Mouse (Mus musculus) heart, embryonic 12.5 days (tissue): Measurements from ENCODE around the gene Sinhcaf. TPM values are rescaled to one million over a fixed set of nuclear protein-coding genes. Genes with fewer than 3 reads are reported as not detected.

Source experiments
- ATAC-seq: fragments of 200-750 bp; cut with Nextera tagmentation; 2 replicates; pipeline ENCODE4 v1.8.0; 2017; ENCODE audit warnings: moderate TSS enrichment, moderate library complexity; ENCODE audit not compliant: insufficient number of reproducible peaks, low FRiP score
- H3K27ac ChIP-seq: fragments of 300-500 bp; sonication (generic); 2 replicates; pipeline ENCODE4 v1.5.1; 2016; ENCODE audit warnings: mild to moderate bottlenecking, moderate library complexity; ENCODE audit not compliant: poor library complexity, severe bottlenecking
- H3K27me3 ChIP-seq: fragments of 300-500 bp; sonication (generic); replicated peaks from 2 replicates; pipeline ENCODE4 v1.6.1; 2016; ENCODE audit warnings: mild to moderate bottlenecking, moderate library complexity
- H3K36me3 ChIP-seq: fragments of 300-500 bp; sonication (generic); 2 replicates; pipeline ENCODE4 v1.6.1; 2016; ENCODE audit warnings: mild to moderate bottlenecking, moderate library complexity
- H3K4me1 ChIP-seq: fragments of 300-500 bp; sonication (generic); replicated peaks from 2 replicates; pipeline ENCODE4 v1.6.1; 2016; ENCODE audit warnings: mild to moderate bottlenecking
- H3K4me2 ChIP-seq: fragments of 300-500 bp; sonication (generic); 2 replicates; pipeline ENCODE4 v1.6.1; 2016; ENCODE audit warnings: mild to moderate bottlenecking, moderate library complexity
- H3K4me3 ChIP-seq: fragments of 300-500 bp; sonication (generic); 2 replicates; pipeline ENCODE4 v1.5.1; 2016; ENCODE audit warnings: mild to moderate bottlenecking
- H3K9ac ChIP-seq: fragments of 300-500 bp; sonication (generic); 2 replicates; pipeline ENCODE4 v1.6.1; 2016; ENCODE audit warnings: mild to moderate bottlenecking, moderate library complexity
- H3K9me3 ChIP-seq: fragments of 300-500 bp; sonication (generic); replicated peaks from 2 replicates; pipeline ENCODE4 v1.6.1; 2016; ENCODE audit warnings: mild to moderate bottlenecking, moderate library complexity
- WGBS: fragments of 180-500 bp; shearing (Covaris S2); methylation state at CpG from one replicate; pipeline ENCODE4 v1.1.7; 2016; 5-methylcytosine and 5-hydroxymethylcytosine counted together
- polyA plus RNA-seq: library from polyadenylated mRNA; unstranded; fragments of >200 nt; fragmentation: Nextera tagmentation; extraction: Ambion mirVana; gene quantifications from 2 replicates; pipeline ENCODE4 v1.2.1, GENCODE M21; 2016

Sinhcaf gene
- polyA plus RNA-seq, 1 experiment from 2014 or later: 95.6 TPM

GRCm38 (mm10) chr6:148972059-148972848 lies 26.0 kb upstream of the Sinhcaf start:
- Histone ChIP-seq H3K9me3 (no peaks in the 10 kb centered on the region), H3K4me3 (peak overlapping the region; percentile 9; the same call in 1 of the 2 replicates), H3K27ac (peak overlapping the region; percentile 74), H3K4me1 (peaks cover 21% of the 10 kb centered on the region), H3K27me3 (no peaks in the 10 kb centered on the region), H3K4me2 (peak overlapping the region; percentile 55), H3K9ac (no peak overlapping the region; the same call in 1 of the 2 replicates), H3K36me3 (no peaks in the 10 kb centered on the region)
- WGBS: 15% methylated on average over 9 of the region's 9 CpGs
- no peak for ATAC-seq

- Histone ChIP-seq H3K27me3 (no peaks in the 10 kb centered on the region), H3K4me2 (peak overlapping the region; percentile 55), H3K27ac (peak overlapping the region; percentile 74; the same call in 1 of the 2 replicates), H3K9me3 (no peaks in the 10 kb centered on the region), H3K9ac (no peak overlapping the region; the same call in 1 of the 2 replicates), H3K4me1 (peaks cover 21% of the 10 kb centered on the region), H3K36me3 (no peaks in the 10 kb centered on the region), H3K4me3 (peak overlapping the region; percentile 9; the same call in 1 of the 2 replicates)
- WGBS: 32% methylated on average over 9 of the region's 9 CpGs
- ATAC-seq: peak; percentile 41; the same call in 1 of the 2 replicates
Observed at GRCm38 (mm10) chr6:148971385-148971940, 25.2 kb upstream of the Sinhcaf start.

- H3K36me3 ChIP-seq: no peaks in the 10 kb centered on the region
Observed at GRCm38 (mm10) chr6:148961285-148961684, 15.0 kb upstream of the Sinhcaf start.

GRCm38 (mm10) chr6:148959540-148960238 lies 13.4 kb upstream of the Sinhcaf start:
- no peak overlapping the region for H3K4me3 ChIP-seq
- H3K4me1 ChIP-seq: peaks cover 11% of the 10 kb centered on the region
- H3K4me2 ChIP-seq: no peak overlapping the region
- H3K9me3 ChIP-seq: no peaks in the 10 kb centered on the region
- H3K27ac ChIP-seq: no peak overlapping the region
- no peak for ATAC-seq
- H3K36me3 ChIP-seq: no peaks in the 10 kb centered on the region
- whole genome bisulfite sequencing: 50% methylated on average over 4 of the region's 4 CpGs
- H3K9ac ChIP-seq: no peak overlapping the region
- no peaks in the 10 kb centered on the region for H3K27me3 ChIP-seq

More at GRCm38 (mm10) chr6:148961285-148961684, 15.0 kb upstream of the Sinhcaf start:
- WGBS: 24% methylated on average over 1 of the region's 1 CpGs
- no peak overlapping the region for H3K27ac ChIP-seq
- H3K27me3 ChIP-seq: no peaks in the 10 kb centered on the region
- H3K4me1 ChIP-seq: 0 out of 2 replicates have a peak, but pooled peaks cover 5% of the 10 kb centered on the region
- H3K4me3 ChIP-seq: no peak overlapping the region
- no peaks in the 10 kb centered on the region for H3K9me3 ChIP-seq
- no peak for ATAC-seq
- H3K4me2 ChIP-seq: no peak overlapping the region
- H3K9ac ChIP-seq: no peak overlapping the region

GRCm38 (mm10) chr6:148958712-148959111 lies 12.4 kb upstream of the Sinhcaf start:
- no peak overlapping the region for H3K27ac ChIP-seq
- WGBS: 93% methylated on average over 1 of the region's 1 CpGs
- H3K27me3 ChIP-seq: no peaks in the 10 kb centered on the region
- H3K4me2 ChIP-seq: no peak overlapping the region
- peaks cover 11% of the 10 kb centered on the region for H3K4me1 ChIP-seq
- no peak overlapping the region for H3K9ac ChIP-seq
- H3K9me3 ChIP-seq: no peaks in the 10 kb centered on the region
- ATAC-seq: no peak
- H3K4me3 ChIP-seq: no peak overlapping the region
- no peaks in the 10 kb centered on the region for H3K36me3 ChIP-seq

GRCm38 (mm10) chr6:148957046-148957445 lies 10.8 kb upstream of the Sinhcaf start:
- no peak for ATAC-seq
- H3K9ac ChIP-seq: no peak overlapping the region
- H3K4me3 ChIP-seq: no peak overlapping the region
- H3K36me3 ChIP-seq: no peaks in the 10 kb centered on the region
- no peak overlapping the region for H3K4me2 ChIP-seq
- H3K27ac ChIP-seq: no peak overlapping the region
- peaks cover 11% of the 10 kb centered on the region for H3K4me1 ChIP-seq
- WGBS: 86% methylated on average over 3 of the region's 3 CpGs
- H3K27me3 ChIP-seq: no peaks in the 10 kb centered on the region
- no peaks in the 10 kb centered on the region for H3K9me3 ChIP-seq

GRCm38 (mm10) chr6:148955641-148956420 lies 9.6 kb upstream of the Sinhcaf start:
- Histone ChIP-seq H3K9ac (no peak overlapping the region), H3K4me2 (no peak overlapping the region), H3K4me3 (no peak overlapping the region), H3K27ac (no peak overlapping the region), H3K36me3 (no peaks in the 10 kb centered on the region), H3K27me3 (no peaks in the 10 kb centered on the region), H3K9me3 (no peaks in the 10 kb centered on the region), H3K4me1 (peaks cover 11% of the 10 kb centered on the region)
- ATAC-seq: peak; percentile 59; the same call in 1 of the 2 replicates

- Histone ChIP-seq H3K27me3 (no peaks in the 10 kb centered on the region), H3K36me3 (peaks cover 4% of the 10 kb centered on the region), H3K27ac (peak overlapping the region; percentile 72), H3K9me3 (no peaks in the 10 kb centered on the region), H3K4me2 (peak overlapping the region; percentile 82), H3K9ac (peak overlapping the region; percentile 97), H3K4me1 (peaks cover 20% of the 10 kb centered on the region), H3K4me3 (peak overlapping the region; percentile 66)
- no peak for ATAC-seq
- 49% methylated on average over 11 of the region's 11 CpGs for WGBS
Observed at GRCm38 (mm10) chr6:148946881-148947405, 676 bp upstream of the Sinhcaf start.

- ATAC-seq: peak; percentile 22
- Histone ChIP-seq H3K27me3 (no peaks in the 10 kb centered on the region), H3K4me1 (peaks cover 24% of the 10 kb centered on the region), H3K4me2 (peak overlapping the region; percentile 82), H3K27ac (peak overlapping the region; percentile 95), H3K9ac (peak overlapping the region; percentile 97), H3K36me3 (peaks cover 7% of the 10 kb centered on the region), H3K9me3 (no peaks in the 10 kb centered on the region), H3K4me3 (peak overlapping the region; percentile 66)
- WGBS: under 1% methylated on average over 75 of the region's 75 CpGs
Observed at GRCm38 (mm10) chr6:148945509-148946408, 508 bp downstream of the Sinhcaf start.
